20 mouse cellular contexts compared by ENCODE assay signal in genomic region chr1:111857852-111858251, GRCm38 (mm10). TPM values are rescaled to one million over a fixed set of nuclear protein-coding genes. Genes with fewer than 3 reads are reported as not detected.
DNase-seq lines count a peak whose midpoint lies in the region; ATAC-seq and TF ChIP-seq lines count a peak whose summit lies in the region.
"Had no signal": no experiment of that assay in that cellular context is flagged by ENCODE, and none has a peak within 500 bp of the region (broad histone marks: within the 10 kb centered on the region; RNA-seq: fewer than 3 reads in every experiment).

No protein-coding gene starts in this region.

- WGBS in forebrain, embryonic 13.5 days = 80% methylated on average over 1 of the region's 1 CpGs
- WGBS in forebrain, embryonic 11.5 days = 96% methylated on average over 1 of the region's 1 CpGs
- WGBS in lung, embryonic 14.5 days = 74% methylated on average over 1 of the region's 1 CpGs
- 66% methylated on average over 1 of the region's 1 CpGs for WGBS in forebrain, embryonic 16.5 days
- 97% methylated on average over 1 of the region's 1 CpGs for WGBS in hindbrain, embryonic 12.5 days

- H3K9me3 ChIP-seq in forebrain, embryonic 13.5 days (replicated peaks) = no peaks in the 10 kb centered on the region
- no peaks in the 10 kb centered on the region for H3K9me3 ChIP-seq in forebrain, embryonic 11.5 days (ENCODE audit: control insufficient read depth, low read length)
- no peaks in the 10 kb centered on the region for H3K9me3 ChIP-seq in lung, embryonic 14.5 days (ENCODE audit: low read depth, low read length)
- H3K9me3 ChIP-seq in forebrain, embryonic 16.5 days (ENCODE audit: control insufficient read depth, low read length) = no peaks in the 10 kb centered on the region
- H3K9me3 ChIP-seq in hindbrain, embryonic 12.5 days (replicated peaks) = no peaks in the 10 kb centered on the region
- H3K9me3 ChIP-seq: embryonic facial prominence, embryonic 12.5 days; heart, embryonic 12.5 days; hindbrain, embryonic 10.5 days; hindbrain, embryonic 15.5 days had no signal

- no peaks in the 10 kb centered on the region for H3K36me3 ChIP-seq in forebrain, embryonic 13.5 days (ENCODE audit: poor library complexity, severe bottlenecking)
- no peaks in the 10 kb centered on the region for H3K36me3 ChIP-seq in forebrain, embryonic 11.5 days (ENCODE audit: control insufficient read depth, insufficient read depth, low read length)
- H3K36me3 ChIP-seq in lung, embryonic 14.5 days (ENCODE audit: insufficient read depth) = peaks cover 3% of the 10 kb centered on the region; the same call in 1 of the 2 replicates
- H3K36me3 ChIP-seq in forebrain, embryonic 16.5 days (ENCODE audit: control insufficient read depth, insufficient read depth) = 0 out of 2 replicates have a peak, but pooled peaks cover 3% of the 10 kb centered on the region
- no peaks in the 10 kb centered on the region for H3K36me3 ChIP-seq in hindbrain, embryonic 12.5 days
- H3K36me3 ChIP-seq: embryonic facial prominence, embryonic 12.5 days; heart, embryonic 12.5 days had no signal

- H3K4me3 ChIP-seq in forebrain, embryonic 13.5 days = no peak overlapping the region
- no peak overlapping the region for H3K4me3 ChIP-seq in forebrain, embryonic 11.5 days (ENCODE audit: low read depth, low read length)
- H3K4me3 ChIP-seq in lung, embryonic 14.5 days (ENCODE audit: low read depth, low read length) = no peak overlapping the region
- H3K4me3 ChIP-seq in forebrain, embryonic 16.5 days (replicated peaks; ENCODE audit: low read length) = no peak overlapping the region
- H3K4me3 ChIP-seq in hindbrain, embryonic 12.5 days = no peak overlapping the region
- H3K4me3 ChIP-seq: embryonic facial prominence, embryonic 12.5 days; heart, embryonic 12.5 days; hindbrain, embryonic 10.5 days; hindbrain, embryonic 15.5 days had no signal

- H3K4me1 ChIP-seq in forebrain, embryonic 13.5 days = peaks cover 6% of the 10 kb centered on the region; the same call in 1 of the 2 replicates
- no peaks in the 10 kb centered on the region for H3K4me1 ChIP-seq in forebrain, embryonic 11.5 days (replicated peaks; ENCODE audit: control insufficient read depth, insufficient read depth, low read length)
- no peaks in the 10 kb centered on the region for H3K4me1 ChIP-seq in lung, embryonic 14.5 days (ENCODE audit: insufficient read depth)
- peaks cover 5% of the 10 kb centered on the region for H3K4me1 ChIP-seq in forebrain, embryonic 16.5 days (replicated peaks; ENCODE audit: control insufficient read depth, insufficient read depth, low read length)
- H3K4me1 ChIP-seq in hindbrain, embryonic 12.5 days = no peaks in the 10 kb centered on the region
- H3K4me1 ChIP-seq: heart, embryonic 12.5 days; hindbrain, embryonic 10.5 days had no signal

- no peak overlapping the region for H3K4me2 ChIP-seq in forebrain, embryonic 13.5 days
- no peak overlapping the region for H3K4me2 ChIP-seq in forebrain, embryonic 11.5 days (ENCODE audit: low read depth, low read length, severe bottlenecking)
- no peak overlapping the region for H3K4me2 ChIP-seq in lung, embryonic 14.5 days
- H3K4me2 ChIP-seq in forebrain, embryonic 16.5 days (ENCODE audit: low read length) = no peak overlapping the region
- no peak overlapping the region for H3K4me2 ChIP-seq in hindbrain, embryonic 12.5 days (replicated peaks)
- H3K4me2 ChIP-seq: embryonic facial prominence, embryonic 12.5 days; heart, embryonic 12.5 days; hindbrain, embryonic 15.5 days had no signal

- ATAC-seq in forebrain, embryonic 13.5 days = peak; percentile 65
- ATAC-seq in forebrain, embryonic 11.5 days (replicated peaks; ENCODE audit: low FRiP score) = no peak
- ATAC-seq in lung, embryonic 14.5 days (ENCODE audit: insufficient read depth) = no peak
- ATAC-seq in forebrain, embryonic 16.5 days = peak; percentile 59
- no peak for ATAC-seq in hindbrain, embryonic 12.5 days (ENCODE audit: low FRiP score)
- ATAC-seq: intestine, embryonic 16.5 days had no signal

- H3K9ac ChIP-seq in forebrain, embryonic 13.5 days = no peak overlapping the region
- no peak overlapping the region for H3K9ac ChIP-seq in forebrain, embryonic 11.5 days (ENCODE audit: low read length)
- no peak overlapping the region for H3K9ac ChIP-seq in lung, embryonic 14.5 days
- no peak overlapping the region for H3K9ac ChIP-seq in forebrain, embryonic 16.5 days (replicated peaks; ENCODE audit: low read depth, low read length)
- H3K9ac ChIP-seq in hindbrain, embryonic 12.5 days = no peak overlapping the region
- H3K9ac ChIP-seq: embryonic facial prominence, embryonic 12.5 days; heart, embryonic 12.5 days; hindbrain, embryonic 15.5 days had no signal

- H3K27ac ChIP-seq in forebrain, embryonic 13.5 days = no peak overlapping the region
- no peak overlapping the region for H3K27ac ChIP-seq in forebrain, embryonic 11.5 days (ENCODE audit: low read depth, low read length)
- H3K27ac ChIP-seq in lung, embryonic 14.5 days (ENCODE audit: low read depth) = no peak overlapping the region
- H3K27ac ChIP-seq in forebrain, embryonic 16.5 days (ENCODE audit: low read length) = no peak overlapping the region
- H3K27ac ChIP-seq in hindbrain, embryonic 12.5 days = no peak overlapping the region
- H3K27ac ChIP-seq: embryonic facial prominence, embryonic 12.5 days; hindbrain, embryonic 10.5 days; hindbrain, embryonic 15.5 days had no signal

- no peaks in the 10 kb centered on the region for H3K27me3 ChIP-seq in forebrain, embryonic 13.5 days
- H3K27me3 ChIP-seq in forebrain, embryonic 11.5 days (ENCODE audit: control insufficient read depth, insufficient read depth, low read length) = no peaks in the 10 kb centered on the region
- no peaks in the 10 kb centered on the region for H3K27me3 ChIP-seq in lung, embryonic 14.5 days (ENCODE audit: insufficient read depth, low read length)
- H3K27me3 ChIP-seq in forebrain, embryonic 16.5 days (replicated peaks; ENCODE audit: control insufficient read depth, insufficient read depth, low read length) = no peaks in the 10 kb centered on the region
- no peaks in the 10 kb centered on the region for H3K27me3 ChIP-seq in hindbrain, embryonic 12.5 days
- H3K27me3 ChIP-seq: embryonic facial prominence, embryonic 12.5 days; heart, embryonic 12.5 days; hindbrain, embryonic 15.5 days had no signal

- no peak for DNase-seq in forebrain, embryonic 11.5 days (ENCODE audit: low spot score)
- peak; percentile 7 for DNase-seq in lung, embryonic 14.5 days
- no peak for DNase-seq in lung, postnatal 10 days
- peak; percentile 9 for DNase-seq in NIH3T3 (ENCODE audit: low read depth)
- DNase-seq in retina, embryonic 14.5 days (ENCODE audit: low spot score) = no peak
- DNase-seq: adrenal gland, adult 8-10 months; adrenal gland, postnatal 36 days; cerebellum, adult 11 months; cerebellum, adult 9-10 months; cerebellum, postnatal 25 days; gastrocnemius, postnatal 25 days; kidney, adult 8-10 months had no signal

- TF ChIP-seq CTCF in lung, embryonic 14.5 days (IDR thresholded peaks at IDR 0.05; ENCODE audit: low read depth) = no peak

RNA-seq across cellular contexts. Expression of gene Dsel, which starts 6.9 kb away (rescaled TPM):
- 5.8 and 7.5 TPM in 2 replicates for polyA plus RNA-seq in forebrain, embryonic 13.5 days (2015; fragmentation: Nextera tagmentation; extraction: Ambion mirVana)
- 9.5 and 10.1 TPM in 2 replicates for polyA plus RNA-seq in forebrain, embryonic 11.5 days (2014; fragmentation: Nextera tagmentation; extraction: Ambion mirVana)
- polyA plus RNA-seq in lung, embryonic 14.5 days (2014; fragmentation: Nextera tagmentation; extraction: Ambion mirVana) = 13.2 and 14.2 TPM in 2 replicates
- polyA plus RNA-seq in forebrain, embryonic 16.5 days (2015; fragmentation: Nextera tagmentation; extraction: Ambion mirVana) = 11.2 and 14.6 TPM in 2 replicates
- polyA plus RNA-seq in hindbrain, embryonic 12.5 days (2016; fragmentation: Nextera tagmentation; extraction: Ambion mirVana) = 13.7 and 15.1 TPM in 2 replicates

Comparison
In these comparisons a context has a peak if more than half of its experiments do, and no peak if none do; other contexts are left out.
1. ATAC-seq: peak in forebrain, embryonic 13.5 days (single experiment) and forebrain, embryonic 16.5 days (single experiment); none in forebrain, embryonic 11.5 days (single experiment), lung, embryonic 14.5 days (single experiment) and hindbrain, embryonic 12.5 days (single experiment).
2. DNase-seq: peak in lung, embryonic 14.5 days (single experiment) and NIH3T3 (single experiment); none in forebrain, embryonic 11.5 days (single experiment), lung, postnatal 10 days (single experiment) and retina, embryonic 14.5 days (single experiment).